Mouse (Mus musculus): Measurements from ENCODE around the gene Btbd35f5.
"Not testable (repeated sequence)": the region's sequence is repeated elsewhere in the genome, so short reads cannot be mapped to it uniquely, and the experiment has no call there.

Btbd35f5 gene

GRCm38 (mm10) chrX:32973597-32973996 lies at the start of gene Btbd35f5:
Gene Btbd35f5, plus strand, starts transcription at chrX:32973897.
- DNase-seq (ENCODE audit: low spot score in 2 of 2): not testable (repeated sequence)

GRCm38 (mm10) chrX:32941468-32941867 lies 32.2 kb upstream of the Btbd35f5 start, which contains the start of gene Gm21789:
Gene Gm21789, plus strand, starts transcription at chrX:32941768.
- DNase-seq (ENCODE audit: low spot score in 2 of 2): not testable (repeated sequence)

All from spleen, postnatal 14 days (tissue).